Mouse (Mus musculus) adipocyte (in vitro differentiated cells): ENCODE measurements around the gene Cep295.
"Not testable (repeated sequence)": the region's sequence is repeated elsewhere in the genome, so short reads cannot be mapped to it uniquely, and the experiment has no call there.

Source experiments
- DNase-seq: peaks from one replicate; pipeline ENCODE4 v3.0.0-alpha.2; 2016; ENCODE audit warnings: low spot score

Gene Cep295

GRCm38 (mm10) chr9:15306398-15307119, 51.0 kb downstream of the Cep295 start, which contains the start of gene 4931406C07Rik:
TSS of gene 4931406C07Rik (minus strand) at chr9:15306448.
- DNase-seq: peak; percentile 59

- DNase-seq: peak; percentile 94
Measured at GRCm38 (mm10) chr9:15305503-15306397, 51.8 kb downstream of the Cep295 start, which contains the start of gene Taf1d. TSS of gene Taf1d (plus strand) at chr9:15306214.

GRCm38 (mm10) chr9:15302881-15303280, 54.7 kb downstream of the Cep295 start:
- DNase-seq: no peak

- DNase-seq: not testable (repeated sequence)
Measured at GRCm38 (mm10) chr9:15302006-15302405, 55.6 kb downstream of the Cep295 start.

GRCm38 (mm10) chr9:15301399-15301798, 56.2 kb downstream of the Cep295 start:
- DNase-seq: peak; percentile 88

GRCm38 (mm10) chr9:15300056-15300455, 57.5 kb downstream of the Cep295 start:
- no peak for DNase-seq

- DNase-seq: no peak
Measured at GRCm38 (mm10) chr9:15298451-15298850, 59.1 kb downstream of the Cep295 start.

GRCm38 (mm10) chr9:15297112-15297511, 60.5 kb downstream of the Cep295 start:
- no peak for DNase-seq

- DNase-seq: no peak
Measured at GRCm38 (mm10) chr9:15289251-15289650, 68.3 kb downstream of the Cep295 start.

- DNase-seq: no peak
Measured at GRCm38 (mm10) chr9:15288402-15288801, 69.2 kb downstream of the Cep295 start.

GRCm38 (mm10) chr9:15287846-15288245, 69.7 kb downstream of the Cep295 start:
- DNase-seq: no peak

- DNase-seq: no peak
Measured at GRCm38 (mm10) chr9:15285443-15285842, 72.1 kb downstream of the Cep295 start.

GRCm38 (mm10) chr9:15280491-15280879, 77.1 kb downstream of the Cep295 start:
- no peak for DNase-seq

GRCm38 (mm10) chr9:15279649-15280490, 77.7 kb downstream of the Cep295 start, which contains the start of gene Med17:
TSS of gene Med17 (minus strand) at chr9:15279931.
- DNase-seq: peak; percentile 96

- no peak for DNase-seq
Measured at GRCm38 (mm10) chr9:15279139-15279648, 78.4 kb downstream of the Cep295 start.

- no peak for DNase-seq
Measured at GRCm38 (mm10) chr9:15278343-15278742, 79.2 kb downstream of the Cep295 start.

GRCm38 (mm10) chr9:15276855-15277254, 80.7 kb downstream of the Cep295 start:
- no peak for DNase-seq

- no peak for DNase-seq
Measured at GRCm38 (mm10) chr9:15273981-15274380, 83.6 kb downstream of the Cep295 start.
